Mouse (Mus musculus): ENCODE measurements around the gene Mtus2.

DNA sequence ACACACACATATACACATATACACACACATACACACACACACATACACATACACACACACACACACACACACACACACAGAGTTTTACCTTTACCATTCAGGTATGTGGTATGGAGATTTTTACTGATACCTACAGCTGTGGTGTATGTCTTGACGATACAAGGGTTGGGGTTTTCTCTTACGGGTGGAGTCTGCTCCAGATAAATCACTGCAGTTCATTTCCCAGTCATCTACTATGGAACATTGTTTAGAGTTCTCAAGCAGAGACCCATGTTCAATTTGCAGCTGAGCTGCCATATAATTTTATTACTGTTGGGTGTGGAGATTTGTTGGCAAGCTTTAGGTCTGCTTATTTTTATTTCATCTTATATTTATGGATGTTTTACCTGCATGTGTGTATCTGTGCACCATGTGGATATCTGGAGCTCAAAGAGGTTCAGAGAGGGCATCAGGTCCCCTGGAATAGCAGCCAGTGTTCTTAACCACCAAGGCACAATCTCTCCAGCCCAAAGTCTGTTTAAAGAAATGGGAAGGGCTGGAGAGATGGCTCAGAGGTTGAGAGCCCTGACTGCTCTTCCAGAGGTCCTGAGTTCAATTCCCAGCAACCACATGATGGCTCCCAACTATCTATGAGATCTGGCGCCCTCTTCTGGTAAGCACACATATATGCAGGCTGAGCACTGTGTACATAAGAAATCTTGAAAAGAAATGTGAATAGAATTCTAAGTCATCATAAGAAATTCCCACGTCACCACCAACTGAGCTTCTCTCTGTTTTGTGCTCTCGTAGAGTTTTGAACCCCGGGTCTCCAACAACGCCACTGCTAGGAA, 28.2 kb upstream of the Mtus2 start:
- 0 out of 2 replicates have a peak, but pooled peaks have one; percentile 23 for TF ChIP-seq CTCF (IDR thresholded peaks at IDR 0.05; ENCODE audit: low read depth, low read length)
- TF ChIP-seq POLR2A (IDR thresholded peaks at IDR 0.05; ENCODE audit: extremely low read depth, insufficient read depth, low read length): no peak
